Mouse (Mus musculus) embryonic facial prominence, embryonic 12.5 days (tissue): ENCODE results near the gene A630076J17Rik. TPM values are rescaled to one million over a fixed set of nuclear protein-coding genes. Genes with fewer than 3 reads are reported as not detected.

Experiments
- ATAC-seq: fragments of 200-750 bp; cut with Nextera tagmentation; 2 replicates; pipeline ENCODE4 v1.8.0; 2017; ENCODE audit not compliant: insufficient number of reproducible peaks, insufficient read depth, low FRiP score, low TSS enrichment
- H3K27ac ChIP-seq: fragments of 300-500 bp; sonication (generic); 2 replicates; pipeline ENCODE4 v1.5.1; 2016; ENCODE audit warnings: mild to moderate bottlenecking
- H3K27me3 ChIP-seq: fragments of 300-500 bp; sonication (generic); 2 replicates; pipeline ENCODE4 v1.6.1; 2016; ENCODE audit warnings: mild to moderate bottlenecking, moderate library complexity
- H3K36me3 ChIP-seq: fragments of 300-500 bp; sonication (generic); 2 replicates; pipeline ENCODE4 v1.6.1; 2016; ENCODE audit warnings: mild to moderate bottlenecking
- H3K4me1 ChIP-seq: fragments of 300-500 bp; sonication (generic); 2 replicates; pipeline ENCODE4 v1.6.1; 2016
- H3K4me2 ChIP-seq: fragments of 300-500 bp; sonication (generic); replicated peaks from 2 replicates; pipeline ENCODE4 v1.6.1; 2016; ENCODE audit warnings: mild to moderate bottlenecking, moderate library complexity
- H3K4me3 ChIP-seq: fragments of 300-500 bp; sonication (generic); 2 replicates; pipeline ENCODE4 v1.5.1; 2016; ENCODE audit warnings: mild to moderate bottlenecking
- H3K9ac ChIP-seq: fragments of 300-500 bp; sonication (generic); 2 replicates; pipeline ENCODE4 v1.6.1; 2016; ENCODE audit warnings: mild to moderate bottlenecking, moderate library complexity
- H3K9me3 ChIP-seq: fragments of 300-500 bp; sonication (generic); 2 replicates; pipeline ENCODE4 v1.6.1; 2016; ENCODE audit warnings: mild to moderate bottlenecking, moderate library complexity
- WGBS: fragments of 180-500 bp; shearing (Covaris S2); methylation state at CpG from one replicate; pipeline ENCODE4 v1.1.7; 2016; 5-methylcytosine and 5-hydroxymethylcytosine counted together
- polyA plus RNA-seq: library from polyadenylated mRNA; unstranded; fragments of >200 nt; fragmentation: Nextera tagmentation; extraction: Ambion mirVana; gene quantifications from 2 replicates; pipeline ENCODE4 v1.2.1, GENCODE M21; 2016

A630076J17Rik gene
- polyA plus RNA-seq, 1 experiment from 2014 or later: not detected

DNA sequence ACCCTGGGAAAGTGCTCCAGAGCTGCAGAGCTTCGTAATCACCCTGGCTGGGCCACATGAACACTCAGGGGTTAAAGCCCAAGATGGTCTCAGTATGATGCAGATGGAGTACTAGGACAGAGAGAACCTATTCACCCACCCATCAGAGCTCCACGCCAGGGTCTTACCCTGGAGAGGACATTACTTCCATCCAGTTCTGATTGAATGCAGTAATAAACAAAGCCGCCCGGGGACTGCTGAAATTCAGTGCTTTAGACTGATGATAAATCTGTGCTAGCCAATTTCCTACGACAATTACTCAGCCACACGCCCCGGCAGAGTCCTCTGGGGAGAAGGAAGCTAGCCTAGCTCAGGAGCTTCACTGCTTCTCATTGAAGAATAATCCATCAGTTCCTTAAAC, 26.3 kb downstream of the A630076J17Rik start:
- Histone ChIP-seq H3K4me1 (peaks cover 12% of the 10 kb centered on the region), H3K27me3 (0 out of 2 replicates have a peak, but pooled peaks cover 5% of the 10 kb centered on the region), H3K9ac (no peak overlapping the region), H3K4me2 (no peak overlapping the region), H3K27ac (no peak overlapping the region), H3K9me3 (no peaks in the 10 kb centered on the region), H3K4me3 (no peak overlapping the region), H3K36me3 (no peaks in the 10 kb centered on the region)
- ATAC-seq: no peak
- WGBS: 73% methylated on average over 7 of the region's 7 CpGs

DNA sequence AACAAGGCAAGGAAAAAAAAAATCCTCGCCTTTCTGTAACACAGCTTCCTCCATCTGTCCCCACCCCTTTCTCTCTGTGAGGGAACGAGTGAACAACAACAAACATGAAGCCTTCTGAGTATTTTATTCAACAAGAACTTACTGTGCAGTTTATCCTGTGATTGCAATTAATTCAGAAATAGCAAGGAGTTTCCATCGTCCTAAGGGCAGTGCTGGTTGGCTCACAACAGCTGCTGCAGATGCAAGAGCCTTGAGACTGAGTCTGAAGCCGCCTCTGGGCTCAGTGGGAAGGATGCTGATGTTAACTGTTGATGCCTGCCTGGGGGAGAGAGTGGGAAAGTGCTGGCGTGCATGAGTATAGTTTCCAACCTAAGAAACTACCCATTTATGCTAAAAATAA, 27.5 kb downstream of the A630076J17Rik start:
- H3K9me3 ChIP-seq: no peaks in the 10 kb centered on the region
- WGBS: 62% methylated on average over 5 of the region's 5 CpGs

DNA sequence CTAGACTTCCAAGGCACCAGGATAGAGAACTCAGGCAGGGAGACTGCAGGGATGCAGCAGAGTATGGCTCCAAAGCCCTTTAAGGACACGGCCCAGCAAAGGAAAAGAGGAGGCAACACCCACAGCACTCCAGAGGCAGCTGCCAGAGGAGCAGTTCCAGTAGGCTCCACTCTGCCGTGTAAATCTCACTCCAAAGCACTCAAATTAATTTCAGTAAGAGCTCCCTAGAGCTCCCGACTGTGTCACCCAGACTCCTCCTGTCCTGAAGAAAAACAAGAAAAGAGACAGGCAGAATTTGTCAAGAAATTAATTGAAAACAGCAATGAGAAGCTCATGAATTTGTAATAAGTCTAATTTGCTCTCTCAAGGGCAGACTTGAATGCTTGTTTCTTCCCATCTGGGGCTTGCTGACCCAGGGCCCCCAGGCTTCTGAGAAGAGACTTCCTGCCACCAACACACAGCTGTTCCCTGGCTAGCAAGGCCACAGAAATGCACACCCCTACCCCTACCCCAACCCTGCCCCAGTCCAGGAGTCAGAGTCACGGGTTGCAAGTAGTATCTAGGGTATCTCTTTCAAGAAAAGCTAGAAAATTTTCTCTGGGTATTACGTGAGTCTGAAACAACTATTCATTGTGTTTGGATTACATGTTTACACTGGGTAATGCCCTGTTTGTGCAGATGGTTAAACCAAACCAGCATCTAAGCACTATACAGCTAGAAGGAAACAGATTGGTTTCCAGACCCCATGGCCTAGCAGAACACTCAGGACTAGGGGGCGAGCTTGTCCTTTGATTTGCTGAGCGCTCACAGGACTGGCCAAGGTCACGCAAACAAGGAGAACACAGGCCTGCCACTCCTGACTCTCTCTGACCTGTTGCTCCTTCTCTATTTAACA, 30.8 kb downstream of the A630076J17Rik start:
- 26% methylated on average over 8 of the region's 8 CpGs for WGBS
- no peak overlapping the region for H3K9ac ChIP-seq
- H3K9me3 ChIP-seq: no peaks in the 10 kb centered on the region
- no peak overlapping the region for H3K4me2 ChIP-seq
- no peak overlapping the region for H3K4me3 ChIP-seq
- H3K4me1 ChIP-seq: peaks cover 13% of the 10 kb centered on the region
- H3K27me3 ChIP-seq: no peaks in the 10 kb centered on the region
- H3K27ac ChIP-seq: 0 out of 2 replicates have a peak overlapping the region, but pooled peaks have one; percentile 1
- ATAC-seq: no peak
- no peaks in the 10 kb centered on the region for H3K36me3 ChIP-seq

More for the DNA sequence above, 27.5 kb downstream of the A630076J17Rik start:
- no peak for ATAC-seq
- Histone ChIP-seq H3K4me1 (peaks cover 13% of the 10 kb centered on the region), H3K36me3 (no peaks in the 10 kb centered on the region), H3K27ac (no peak overlapping the region), H3K9ac (no peak overlapping the region), H3K27me3 (0 out of 2 replicates have a peak, but pooled peaks cover 5% of the 10 kb centered on the region), H3K4me3 (no peak overlapping the region), H3K4me2 (no peak overlapping the region)

GRCm38 (mm10) chr3:107261851-107262165, 31.4 kb downstream of the A630076J17Rik start:
- 32% methylated on average over 7 of the region's 7 CpGs for WGBS
- Histone ChIP-seq H3K4me3 (no peak overlapping the region), H3K4me1 (peaks cover 13% of the 10 kb centered on the region), H3K9ac (no peak overlapping the region), H3K27me3 (no peaks in the 10 kb centered on the region), H3K27ac (no peak overlapping the region), H3K4me2 (no peak overlapping the region), H3K9me3 (no peaks in the 10 kb centered on the region), H3K36me3 (no peaks in the 10 kb centered on the region)
- no peak for ATAC-seq

GRCm38 (mm10) chr3:107266814-107267345, 36.5 kb downstream of the A630076J17Rik start:
- Histone ChIP-seq H3K27me3 (0 out of 2 replicates have a peak, but pooled peaks cover 3% of the 10 kb centered on the region), H3K4me2 (no peak overlapping the region), H3K27ac (no peak overlapping the region), H3K4me3 (no peak overlapping the region), H3K9me3 (no peaks in the 10 kb centered on the region), H3K9ac (no peak overlapping the region), H3K36me3 (no peaks in the 10 kb centered on the region), H3K4me1 (no peaks in the 10 kb centered on the region)
- no peak for ATAC-seq
- WGBS: 68% methylated on average over 2 of the region's 2 CpGs

DNA sequence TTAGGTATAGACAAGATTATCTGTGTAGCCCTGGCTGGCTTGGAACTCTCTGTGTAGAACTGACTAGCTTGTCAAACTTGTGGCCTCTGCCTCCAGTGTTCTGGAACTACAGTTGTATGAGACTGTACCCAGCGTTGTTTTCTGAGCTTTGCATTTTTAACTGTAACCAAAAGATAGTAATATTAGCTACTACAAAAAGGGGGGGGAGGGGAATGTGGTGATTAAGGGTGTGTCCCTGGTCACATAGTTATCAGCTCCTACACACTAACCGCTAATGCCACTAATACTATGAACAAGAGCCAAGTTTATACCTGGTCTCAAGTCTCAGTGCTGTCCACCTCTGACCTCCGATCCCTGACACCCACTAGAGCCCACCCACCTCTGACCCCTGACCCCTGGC, 42.0 kb downstream of the A630076J17Rik start:
- WGBS: 79% methylated on average over 3 of the region's 3 CpGs
- no peak overlapping the region for H3K4me2 ChIP-seq
- no peak; the same call in 1 of the 2 replicates for ATAC-seq
- H3K9me3 ChIP-seq: no peaks in the 10 kb centered on the region
- H3K9ac ChIP-seq: no peak overlapping the region
- no peaks in the 10 kb centered on the region for H3K4me1 ChIP-seq
- no peak overlapping the region for H3K4me3 ChIP-seq
- no peak overlapping the region for H3K27ac ChIP-seq
- H3K36me3 ChIP-seq: no peaks in the 10 kb centered on the region
- 0 out of 2 replicates have a peak, but pooled peaks cover 3% of the 10 kb centered on the region for H3K27me3 ChIP-seq

GRCm38 (mm10) chr3:107273820-107274219, 43.4 kb downstream of the A630076J17Rik start:
- peak; percentile 78; the same call in 1 of the 2 replicates for ATAC-seq
- no peak overlapping the region for H3K9ac ChIP-seq
- no peak overlapping the region for H3K4me3 ChIP-seq
- no peaks in the 10 kb centered on the region for H3K27me3 ChIP-seq
- H3K36me3 ChIP-seq: no peaks in the 10 kb centered on the region
- H3K9me3 ChIP-seq: no peaks in the 10 kb centered on the region
- WGBS: 12% methylated on average over 3 of the region's 3 CpGs
- no peak overlapping the region for H3K4me2 ChIP-seq
- no peaks in the 10 kb centered on the region for H3K4me1 ChIP-seq
- no peak overlapping the region for H3K27ac ChIP-seq

DNA sequence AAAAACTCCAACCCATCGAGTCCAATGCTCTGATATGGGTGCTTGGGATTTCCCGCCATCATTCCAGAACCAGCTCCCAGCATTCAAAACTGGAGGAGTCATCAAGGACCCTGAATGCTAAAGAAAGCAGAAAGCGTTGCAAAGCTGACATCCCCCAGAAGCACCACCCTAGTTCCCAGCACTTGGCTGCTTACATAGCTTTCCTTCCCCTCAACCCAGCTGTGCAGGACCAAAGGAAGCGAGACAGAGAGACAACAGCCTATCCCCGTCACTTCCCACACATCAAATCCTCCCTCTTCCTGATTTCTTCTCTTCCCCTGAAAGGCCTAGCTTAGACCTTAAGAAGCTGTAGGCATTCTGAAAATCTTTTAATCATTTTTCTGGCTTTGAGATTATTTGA, 44.9 kb downstream of the A630076J17Rik start:
- H3K27me3 ChIP-seq: no peaks in the 10 kb centered on the region
- H3K9ac ChIP-seq: no peak overlapping the region
- H3K4me2 ChIP-seq: no peak overlapping the region
- H3K4me1 ChIP-seq: 0 out of 2 replicates have a peak, but pooled peaks cover 7% of the 10 kb centered on the region
- WGBS: 64% methylated on average over 5 of the region's 5 CpGs
- no peaks in the 10 kb centered on the region for H3K36me3 ChIP-seq
- H3K4me3 ChIP-seq: no peak overlapping the region
- H3K27ac ChIP-seq: no peak overlapping the region
- no peak for ATAC-seq
- H3K9me3 ChIP-seq: no peaks in the 10 kb centered on the region

GRCm38 (mm10) chr3:107275996-107276395, 45.6 kb downstream of the A630076J17Rik start:
- H3K27ac ChIP-seq: no peak overlapping the region

DNA sequence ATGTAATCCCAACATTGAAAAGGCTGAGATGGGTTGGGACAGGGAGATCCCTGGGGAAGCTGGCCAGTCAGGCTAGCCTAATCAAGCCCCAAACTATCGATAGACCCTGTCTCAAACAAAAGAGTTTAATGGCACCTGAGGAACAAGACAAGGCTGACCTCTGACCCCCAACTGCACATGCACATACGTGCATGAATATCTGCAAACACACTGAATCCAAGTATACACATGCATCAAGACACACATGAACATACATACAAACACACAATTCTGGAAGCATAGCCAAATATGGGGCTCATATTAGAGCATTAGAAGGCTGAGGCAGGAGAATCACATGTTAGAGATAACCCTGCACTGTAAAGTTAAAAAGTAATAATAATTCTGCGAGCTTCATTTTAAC, 46.2 kb downstream of the A630076J17Rik start:
- H3K9me3 ChIP-seq: no peaks in the 10 kb centered on the region
- H3K27me3 ChIP-seq: no peaks in the 10 kb centered on the region
- no peak overlapping the region for H3K4me3 ChIP-seq
- no peak overlapping the region for H3K9ac ChIP-seq
- H3K4me2 ChIP-seq: no peak overlapping the region
- no peaks in the 10 kb centered on the region for H3K36me3 ChIP-seq
- 0 out of 2 replicates have a peak, but pooled peaks cover 9% of the 10 kb centered on the region for H3K4me1 ChIP-seq
- no peak for ATAC-seq
- 72% methylated on average over 3 of the region's 3 CpGs for WGBS
- no peak overlapping the region for H3K27ac ChIP-seq

More at GRCm38 (mm10) chr3:107275996-107276395, 45.6 kb downstream of the A630076J17Rik start:
- H3K4me1 ChIP-seq: 0 out of 2 replicates have a peak, but pooled peaks cover 9% of the 10 kb centered on the region
- no peak for ATAC-seq
- H3K4me3 ChIP-seq: no peak overlapping the region
- no peaks in the 10 kb centered on the region for H3K27me3 ChIP-seq
- WGBS: 59% methylated on average over 4 of the region's 4 CpGs
- no peaks in the 10 kb centered on the region for H3K9me3 ChIP-seq
- no peak overlapping the region for H3K9ac ChIP-seq
- H3K36me3 ChIP-seq: no peaks in the 10 kb centered on the region
- H3K4me2 ChIP-seq: no peak overlapping the region

DNA sequence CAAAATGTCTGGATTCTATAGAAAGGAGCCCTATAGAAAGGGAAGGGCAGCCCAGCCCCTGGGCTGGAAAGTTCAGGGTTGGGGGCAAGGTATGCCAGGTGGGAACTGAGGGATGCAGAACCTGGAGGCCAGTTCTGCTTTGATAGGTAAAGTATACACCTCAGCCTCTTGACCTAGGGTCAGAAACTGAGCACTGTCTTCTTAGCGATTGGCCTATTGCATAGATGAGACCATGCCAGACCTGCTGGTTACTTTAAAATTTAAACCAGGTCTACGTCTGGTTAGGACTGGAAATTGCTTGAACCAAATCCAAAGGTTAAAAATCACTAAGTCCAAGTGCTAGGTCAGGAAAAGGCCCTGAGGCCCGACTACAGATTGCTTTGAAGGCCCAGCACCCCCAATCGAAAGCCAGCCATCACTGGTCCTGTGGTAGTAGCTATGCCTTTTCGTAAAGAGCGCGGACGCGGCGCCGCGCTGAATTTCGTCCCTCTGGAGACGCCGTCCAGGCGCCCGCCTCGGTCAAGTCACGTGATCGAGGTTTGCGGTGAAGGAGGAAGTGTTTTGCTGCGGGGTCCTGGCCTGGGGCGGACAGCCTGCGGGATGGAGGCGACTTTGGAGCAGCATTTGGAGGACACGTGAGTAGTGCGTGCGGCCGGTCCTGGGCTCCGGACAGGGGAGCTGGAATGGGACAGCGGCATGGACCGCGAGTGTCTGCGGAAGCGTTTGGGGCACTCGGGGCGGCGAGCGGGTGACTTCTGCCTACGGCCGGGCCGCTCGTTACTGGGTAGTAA, 48.3 kb downstream of the A630076J17Rik start, which contains the start of gene Lamtor5:
Gene Lamtor5 (plus strand): TSS at position 380 of the 791 bp plus-strand sequence.
- H3K4me1 ChIP-seq: 0 out of 2 replicates have a peak, but pooled peaks cover 9% of the 10 kb centered on the region
- H3K27ac ChIP-seq: no peak within 1 kb of the TSS
- H3K36me3 ChIP-seq: peaks cover 12% of the 10 kb centered on the region
- peak; percentile 71 for ATAC-seq
- peak within 1 kb of the TSS; percentile 60 for H3K9ac ChIP-seq
- 3% methylated on average over 43 of the region's 43 CpGs for WGBS
- peak within 1 kb of the TSS; percentile 68 for H3K4me3 ChIP-seq
- H3K9me3 ChIP-seq: no peaks in the 10 kb centered on the region
- H3K27me3 ChIP-seq: no peaks in the 10 kb centered on the region
- H3K4me2 ChIP-seq: peak within 1 kb of the TSS; percentile 56
